Mouse (Mus musculus): ENCODE measurements around the gene Wfdc12. TPM values are rescaled to one million over a fixed set of nuclear protein-coding genes. Genes with fewer than 3 reads are reported as not detected.

The Wfdc12 gene
- polyA plus RNA-seq, 1 experiment, result not detected

DNA sequence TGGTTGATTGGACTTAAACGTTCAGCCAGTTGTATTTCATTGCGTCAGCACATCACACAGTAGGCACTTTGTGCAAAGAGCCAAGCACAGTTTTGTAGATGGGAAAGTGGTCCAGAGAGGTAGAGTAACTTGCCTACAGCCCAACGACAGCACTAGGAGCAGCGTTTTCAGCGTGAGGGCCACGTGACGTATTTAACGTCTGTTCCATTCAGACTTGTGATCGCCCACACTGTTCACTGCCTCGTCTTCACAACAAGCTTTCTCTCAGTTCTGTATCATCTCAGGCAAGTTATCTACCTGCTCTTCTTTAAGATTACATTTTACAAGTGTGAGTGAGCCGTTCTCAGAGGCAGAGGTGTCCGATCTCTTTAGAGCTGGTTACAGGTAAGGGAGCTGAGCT, 43.9 kb downstream of the Wfdc12 start:
- Histone ChIP-seq H3K27me3 (ENCODE audit: control insufficient read depth) (no peaks in the 10 kb centered on the region), H3K9me3 (ENCODE audit: control insufficient read depth, low read length) (no peaks in the 10 kb centered on the region), H3K4me3 (replicated peaks) (no peak overlapping the region), H3K4me1 (ENCODE audit: control insufficient read depth) (no peaks in the 10 kb centered on the region), H3K36me3 (ENCODE audit: control insufficient read depth) (peaks cover 22% of the 10 kb centered on the region)
- TF ChIP-seq GATA1 (IDR thresholded peaks at IDR 0.05; ENCODE audit: low read length), result no peak
- no peak for TF ChIP-seq TAL1 (IDR thresholded peaks at IDR 0.05; ENCODE audit: low read length)

DNA sequence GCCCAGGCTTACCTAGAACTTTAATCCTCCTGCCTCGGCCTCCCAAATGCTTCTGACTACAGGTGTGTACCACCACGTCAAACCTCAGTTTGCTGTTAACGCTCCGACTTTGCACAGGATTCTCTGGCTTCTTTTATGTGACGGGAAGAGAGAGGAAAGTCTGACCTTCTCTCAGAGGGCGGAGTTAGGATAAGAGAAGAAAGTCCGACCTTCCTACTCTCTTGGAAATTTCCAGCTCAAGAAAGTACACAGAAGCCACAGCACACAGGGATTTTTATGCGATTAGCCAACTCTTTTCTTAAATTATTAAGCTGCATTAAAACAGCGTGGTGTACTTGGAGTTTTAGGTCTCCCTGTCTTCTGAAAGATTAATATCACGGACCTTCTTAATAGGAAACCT, 45.9 kb downstream of the Wfdc12 start:
- peaks cover 15% of the 10 kb centered on the region for H3K36me3 ChIP-seq (ENCODE audit: control insufficient read depth)
- H3K4me1 ChIP-seq (ENCODE audit: control insufficient read depth), result no peaks in the 10 kb centered on the region
- H3K9me3 ChIP-seq (ENCODE audit: control insufficient read depth, low read length), result no peaks in the 10 kb centered on the region
- no peaks in the 10 kb centered on the region for H3K27me3 ChIP-seq (ENCODE audit: control insufficient read depth)
- H3K4me3 ChIP-seq (replicated peaks), result no peak overlapping the region
- no peak for TF ChIP-seq TAL1 (IDR thresholded peaks at IDR 0.05; ENCODE audit: low read length)
- TF ChIP-seq GATA1 (IDR thresholded peaks at IDR 0.05; ENCODE audit: low read length), result no peak

GRCm38 (mm10) chr2:164144025-164144424, 46.4 kb downstream of the Wfdc12 start:
- Histone ChIP-seq H3K4me3 (replicated peaks) (no peak overlapping the region), H3K9me3 (ENCODE audit: control insufficient read depth, low read length) (no peaks in the 10 kb centered on the region), H3K36me3 (ENCODE audit: control insufficient read depth) (peaks cover 15% of the 10 kb centered on the region), H3K27me3 (ENCODE audit: control insufficient read depth) (no peaks in the 10 kb centered on the region), H3K4me1 (ENCODE audit: control insufficient read depth) (no peaks in the 10 kb centered on the region)
- TF ChIP-seq GATA1 (IDR thresholded peaks at IDR 0.05; ENCODE audit: low read length) (no peak), TAL1 (IDR thresholded peaks at IDR 0.05; ENCODE audit: low read length) (no peak)

GRCm38 (mm10) chr2:164142021-164142420, 48.4 kb downstream of the Wfdc12 start:
- Histone ChIP-seq H3K27me3 (ENCODE audit: control insufficient read depth) (no peaks in the 10 kb centered on the region), H3K4me3 (replicated peaks) (no peak overlapping the region), H3K4me1 (ENCODE audit: control insufficient read depth) (no peaks in the 10 kb centered on the region), H3K9me3 (ENCODE audit: control insufficient read depth, low read length) (no peaks in the 10 kb centered on the region), H3K36me3 (ENCODE audit: control insufficient read depth) (peaks cover 15% of the 10 kb centered on the region)
- no peak for TF ChIP-seq TAL1 (IDR thresholded peaks at IDR 0.05; ENCODE audit: low read length)
- no peak for TF ChIP-seq GATA1 (IDR thresholded peaks at IDR 0.05; ENCODE audit: low read length)

Other genes with a start within 250 kb of the Wfdc12 start
- 3.1 and 3.7 TPM in 2 replicates for gene Ywhab, start 195.6 kb downstream of the Wfdc12 start, polyA plus RNA-seq (2012)
- 0.02 and 0.09 TPM in 2 replicates for gene Pabpc1l, start 165.2 kb downstream of the Wfdc12 start, polyA plus RNA-seq (2012)
- 0.71 and 1.0 TPM in 2 replicates for gene Stk4, start 120.3 kb downstream of the Wfdc12 start, polyA plus RNA-seq (2012)
- gene Tomm34, start 119.4 kb downstream of the Wfdc12 start, polyA plus RNA-seq (2012), result 0.39 and 0.73 TPM in 2 replicates
- not detected in 2 replicates for gene Kcns1, start 19.5 kb downstream of the Wfdc12 start, polyA plus RNA-seq (2012)
- gene Wfdc5, start 7.9 kb downstream of the Wfdc12 start, polyA plus RNA-seq (2012), result not detected in 2 replicates
- not detected in 2 replicates for gene Wfdc15a, start 9.5 kb upstream of the Wfdc12 start, polyA plus RNA-seq (2012)
- not detected in 2 replicates for gene Wfdc15b, start 31.1 kb upstream of the Wfdc12 start, polyA plus RNA-seq (2012)
- not detected in 2 replicates for gene Svs2, start 47.9 kb upstream of the Wfdc12 start, polyA plus RNA-seq (2012)
- not detected in 2 replicates for gene Svs3b, start 66.0 kb upstream of the Wfdc12 start, polyA plus RNA-seq (2012)
- gene Svs4, start 87.9 kb upstream of the Wfdc12 start, polyA plus RNA-seq (2012), result not detected in 2 replicates
- gene Svs3a, start 98.7 kb upstream of the Wfdc12 start, polyA plus RNA-seq (2012), result not detected in 2 replicates
- not detected in 2 replicates for gene Svs6, start 126.1 kb upstream of the Wfdc12 start, polyA plus RNA-seq (2012)
- gene Svs5, start 142.1 kb upstream of the Wfdc12 start, polyA plus RNA-seq (2012), result not detected in 2 replicates
- gene Slpi, start 198.5 kb upstream of the Wfdc12 start, polyA plus RNA-seq (2012), result not detected in 2 replicates
- gene Rbpjl, start 212.5 kb upstream of the Wfdc12 start, polyA plus RNA-seq (2012), result 0.06 TPM in 1 of 2 replicates, not detected in the other
- not detected in 2 replicates for gene Matn4, start 214.6 kb upstream of the Wfdc12 start, polyA plus RNA-seq (2012)